Comparison of ENCODE assay signal across 13 mouse cellular contexts in the genomic region with DNA sequence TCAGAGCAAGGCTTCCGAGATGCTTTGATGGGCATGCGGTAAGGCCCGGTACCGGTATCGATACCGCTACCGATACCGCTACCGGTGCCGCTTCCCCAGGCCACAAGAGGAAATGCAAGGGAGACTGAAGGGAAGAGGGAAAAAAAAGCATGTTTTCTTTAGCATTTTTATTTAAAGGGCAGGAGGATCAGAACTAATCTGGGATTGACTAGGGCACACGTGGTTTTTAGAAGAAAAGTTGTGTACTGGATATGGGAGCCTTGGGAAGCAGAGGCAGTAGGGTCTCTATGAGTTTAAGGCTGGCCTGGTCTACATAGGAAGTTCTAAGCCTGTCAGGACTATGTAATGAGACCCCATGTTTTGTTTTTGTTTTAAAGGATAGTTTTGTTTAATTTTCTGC.
DNase-seq lines count a peak whose midpoint lies in the region; ATAC-seq and TF ChIP-seq lines count a peak whose summit lies in the region.
"Had no signal": no experiment of that assay in that cellular context is flagged by ENCODE, and none has a peak within 500 bp of the region (broad histone marks: within the 10 kb centered on the region; RNA-seq: fewer than 3 reads in every experiment).

No protein-coding gene starts in this region.

- DNase-seq in neural tube, embryonic 10.5 days (ENCODE audit: extremely low spot score, low spot score): no peak
- DNase-seq in liver, postnatal 0 days: no peak
- no peak for DNase-seq in cerebellum, postnatal 4 days (ENCODE audit: low spot score in 2 of 2)
- DNase-seq in Muller cell, postnatal 12 days (ENCODE audit: inconsistent ontology term): no peak
- DNase-seq in spleen, adult 12 weeks (ENCODE audit: low spot score): no peak
- DNase-seq: cerebellum, postnatal 25 days; kidney, adult 11 months; lung, postnatal 36 days; thymus, postnatal 14 days had no signal

- H3K9me3 ChIP-seq in neural tube, embryonic 12.5 days: no peaks in the 10 kb centered on the region
- H3K9me3 ChIP-seq in hindbrain, embryonic 13.5 days: no peaks in the 10 kb centered on the region
- no peaks in the 10 kb centered on the region for H3K9me3 ChIP-seq in liver, postnatal 0 days (ENCODE audit: low read length)

- ATAC-seq in neural tube, embryonic 12.5 days (ENCODE audit: low FRiP score, low read depth): no peak
- no peak for ATAC-seq in hindbrain, embryonic 13.5 days (ENCODE audit: low FRiP score)
- ATAC-seq in liver, postnatal 0 days: no peak
- no peak for ATAC-seq in megakaryocyte progenitor cell, adult 5-6 weeks (replicated peaks; ENCODE audit: poor library complexity)

- H3K27me3 ChIP-seq in neural tube, embryonic 12.5 days (replicated peaks): no peaks in the 10 kb centered on the region
- no peaks in the 10 kb centered on the region for H3K27me3 ChIP-seq in hindbrain, embryonic 13.5 days
- H3K27me3 ChIP-seq in liver, postnatal 0 days (ENCODE audit: insufficient read depth, low read length): no peaks in the 10 kb centered on the region

- no peak overlapping the region for H3K27ac ChIP-seq in neural tube, embryonic 12.5 days
- peak overlapping the region; percentile 56; the same call in 1 of the 2 replicates for H3K27ac ChIP-seq in hindbrain, embryonic 13.5 days
- no peak overlapping the region for H3K27ac ChIP-seq in liver, postnatal 0 days (ENCODE audit: low read depth)

- H3K36me3 ChIP-seq in neural tube, embryonic 12.5 days: no peaks in the 10 kb centered on the region
- H3K36me3 ChIP-seq in hindbrain, embryonic 13.5 days: no peaks in the 10 kb centered on the region
- H3K36me3 ChIP-seq in liver, postnatal 0 days (replicated peaks; ENCODE audit: insufficient read depth, low read length): no peaks in the 10 kb centered on the region

- no peak for TF ChIP-seq EP300 in liver, postnatal 0 days (IDR thresholded peaks at IDR 0.05; ENCODE audit: low read depth)

- 59% methylated on average over 11 of the region's 11 CpGs for WGBS in neural tube, embryonic 12.5 days
- WGBS in hindbrain, embryonic 13.5 days: 33% methylated on average over 11 of the region's 11 CpGs
- WGBS in liver, postnatal 0 days (ENCODE audit: insufficient replicate concordance): 60% methylated on average over 11 of the region's 11 CpGs

- H3K9ac ChIP-seq in neural tube, embryonic 12.5 days: no peak overlapping the region
- no peak overlapping the region for H3K9ac ChIP-seq in hindbrain, embryonic 13.5 days
- H3K9ac ChIP-seq in liver, postnatal 0 days (replicated peaks): no peak overlapping the region

- H3K4me1 ChIP-seq in neural tube, embryonic 12.5 days: peaks cover 6% of the 10 kb centered on the region
- peaks cover 41% of the 10 kb centered on the region for H3K4me1 ChIP-seq in hindbrain, embryonic 13.5 days (replicated peaks)
- no peaks in the 10 kb centered on the region for H3K4me1 ChIP-seq in liver, postnatal 0 days (ENCODE audit: insufficient read depth)

- no peak overlapping the region for H3K4me3 ChIP-seq in neural tube, embryonic 12.5 days
- H3K4me3 ChIP-seq in hindbrain, embryonic 13.5 days: no peak overlapping the region
- no peak overlapping the region for H3K4me3 ChIP-seq in liver, postnatal 0 days (ENCODE audit: low read depth, low read length)
- H3K4me3 ChIP-seq: erythroblast, embryonic 14.5 days had no signal

- no peak for TF ChIP-seq CTCF in liver, postnatal 0 days (IDR thresholded peaks at IDR 0.05; ENCODE audit: low read depth)

- peak overlapping the region; percentile 29 for H3K4me2 ChIP-seq in neural tube, embryonic 12.5 days (replicated peaks)
- H3K4me2 ChIP-seq in hindbrain, embryonic 13.5 days: peak overlapping the region; percentile 31
- H3K4me2 ChIP-seq in liver, postnatal 0 days (ENCODE audit: low read depth, low read length): peak overlapping the region; percentile 39
